Mouse (Mus musculus) forebrain, postnatal 0 days (tissue): ENCODE data around the gene Wdr61. TPM values are rescaled to one million over a fixed set of nuclear protein-coding genes. Genes with fewer than 3 reads are reported as not detected.
A peak's percentile ranks its signal among the peaks of the same experiment; 100 is the strongest.

Experiments
- ATAC-seq: fragments of 200-750 bp; cut with Nextera tagmentation; 2 replicates; pipeline ENCODE4 v1.8.0; 2017; ENCODE audit warnings: mild to moderate bottlenecking, moderate library complexity
- DNase-seq: peaks from one replicate; pipeline ENCODE4 v3.0.0-alpha.2; 2015
- H3K27ac ChIP-seq: fragments of 300-500 bp; sonication (generic); 2 replicates; pipeline ENCODE4 v1.5.1; 2014; ENCODE audit warnings: low read depth, mild to moderate bottlenecking, antibody characterized with exemption, low read length, moderate library complexity, mixed read lengths
- H3K27me3 ChIP-seq: fragments of 300-500 bp; sonication (generic); 2 replicates; pipeline ENCODE4 v1.6.1; 2014; ENCODE audit warnings: mild to moderate bottlenecking, low read length, mixed read lengths; ENCODE audit not compliant: insufficient read depth
- H3K36me3 ChIP-seq: fragments of 300-500 bp; sonication (generic); 2 replicates; pipeline ENCODE4 v1.6.1; 2014; ENCODE audit warnings: mild to moderate bottlenecking, moderate library complexity; ENCODE audit not compliant: insufficient read depth
- H3K4me1 ChIP-seq: fragments of 300-500 bp; sonication (generic); 2 replicates; pipeline ENCODE4 v1.6.1; 2014; ENCODE audit warnings: antibody characterized with exemption; ENCODE audit not compliant: insufficient read depth
- H3K4me2 ChIP-seq: fragments of 300-500 bp; sonication (generic); 2 replicates; pipeline ENCODE4 v1.6.1; 2014; ENCODE audit warnings: low read depth, mild to moderate bottlenecking, moderate library complexity
- H3K4me3 ChIP-seq: fragments of 300-500 bp; sonication (generic); 2 replicates; pipeline ENCODE4 v1.5.1; 2014; ENCODE audit warnings: low read depth, low read length, mixed read lengths
- H3K9ac ChIP-seq: fragments of 300-500 bp; sonication (generic); 2 replicates; pipeline ENCODE4 v1.6.1; 2014; ENCODE audit warnings: mild to moderate bottlenecking
- H3K9me3 ChIP-seq: fragments of 300-500 bp; sonication (generic); 2 replicates; pipeline ENCODE4 v1.6.1; 2016; ENCODE audit warnings: low read length
- CTCF ChIP-seq: sonication (generic); IDR thresholded peaks from 2 replicates; pipeline ENCODE4 v1.5.1; 2016; ENCODE audit warnings: antibody characterized with exemption, control low read depth, low read depth
- WGBS: fragments of 180-500 bp; shearing (Covaris S2); extraction: QIAGEN DNeasy Blood & Tissue Kit; methylation state at CpG from one replicate; pipeline ENCODE4 v1.1.7; 2014; 5-methylcytosine and 5-hydroxymethylcytosine counted together
- microRNA-seq, 2 experiments: library from miRNA; unstranded; fragments of <30 nt; microRNA quantifications; one replicate each; pipeline ENCODE4; 2016
- polyA plus RNA-seq: library from polyadenylated mRNA; unstranded; fragments of >200 nt; fragmentation: Nextera tagmentation; extraction: Ambion mirVana; gene quantifications from 2 replicates; pipeline ENCODE4 v1.2.1, GENCODE M21; 2015
- total RNA-seq: library from RNA; depleted of rRNA; stranded (reverse); fragments of >200 nt; gene quantifications from 2 replicates; pipeline ENCODE4 v1.2.3, GENCODE M21; 2014; rRNA removed

Gene Wdr61
- total and polyA plus RNA-seq, 2 experiments from 2014 or later = 69.0 to 93.2 TPM

DNA sequence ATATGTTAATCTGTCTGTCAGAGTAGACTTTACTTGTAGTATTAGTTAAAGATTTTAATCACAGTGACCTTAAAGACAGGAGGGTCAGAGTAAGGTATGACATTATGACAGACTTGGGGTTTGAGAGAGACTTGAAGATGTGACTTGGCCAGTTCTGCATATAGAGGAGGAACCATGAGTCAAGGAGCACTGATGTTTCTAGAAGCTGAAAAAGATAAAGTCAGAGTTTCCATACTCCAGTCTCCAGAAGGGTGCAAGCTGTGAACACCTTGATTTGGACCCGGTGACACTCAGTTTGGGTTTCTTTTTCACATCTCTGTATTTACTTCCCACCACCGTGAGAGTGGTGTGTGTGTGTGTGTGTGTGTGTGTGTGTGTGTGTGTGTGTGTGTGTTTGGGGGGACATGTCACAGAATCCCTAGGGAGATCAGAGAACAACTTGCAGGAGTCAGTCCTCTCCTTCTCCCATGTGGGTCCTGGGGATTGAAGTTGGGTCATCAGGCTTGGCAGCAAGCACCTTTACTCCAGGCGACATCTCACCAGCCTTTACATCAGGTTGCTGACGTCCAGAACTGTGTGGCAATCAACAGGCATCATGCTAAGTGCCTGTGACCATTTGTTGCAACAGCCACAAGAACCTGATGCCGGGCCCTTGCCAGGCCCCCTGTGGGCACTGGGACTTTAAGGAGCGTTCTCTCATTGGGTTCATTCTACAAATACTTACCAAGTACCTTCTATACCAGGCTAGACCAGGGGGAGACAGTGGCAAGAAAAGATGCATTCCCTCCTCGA lies 50.3 kb downstream of the Wdr61 start:
- ATAC-seq (no peak), DNase-seq (no peak)
- Histone ChIP-seq H3K4me1 (no peaks in the 10 kb centered on the region), H3K4me3 (no peak overlapping the region), H3K27ac (no peak overlapping the region), H3K36me3 (no peaks in the 10 kb centered on the region), H3K27me3 (no peaks in the 10 kb centered on the region), H3K9me3 (no peaks in the 10 kb centered on the region), H3K4me2 (no peak overlapping the region), H3K9ac (no peak overlapping the region)
- 73% methylated on average over 7 of the region's 7 CpGs for WGBS
- TF ChIP-seq CTCF = no peak

DNA sequence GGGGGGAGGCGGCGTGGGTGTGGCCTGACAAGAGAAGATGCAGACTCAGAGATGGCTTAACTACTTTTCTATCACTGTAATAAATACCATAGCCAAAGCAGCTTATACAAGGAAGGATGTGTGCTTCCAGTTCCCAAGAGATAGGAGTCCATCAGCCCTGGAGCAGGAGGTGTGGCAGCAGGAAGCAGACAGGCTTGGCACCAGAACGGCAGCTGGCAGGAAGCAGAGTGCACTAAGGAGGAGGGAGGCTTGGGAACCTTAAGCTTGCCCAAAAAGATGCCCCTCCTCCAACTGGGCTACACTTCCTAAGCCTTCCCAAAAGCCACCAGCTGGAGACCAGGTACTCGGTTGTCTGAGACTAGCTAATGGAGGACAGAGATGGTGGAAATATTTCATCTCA lies 51.5 kb downstream of the Wdr61 start:
- no peak for DNase-seq
- no peaks in the 10 kb centered on the region for H3K36me3 ChIP-seq
- TF ChIP-seq CTCF = no peak
- no peak overlapping the region for H3K9ac ChIP-seq
- H3K27me3 ChIP-seq = no peaks in the 10 kb centered on the region
- no peaks in the 10 kb centered on the region for H3K9me3 ChIP-seq
- WGBS = 59% methylated on average over 4 of the region's 4 CpGs
- no peaks in the 10 kb centered on the region for H3K4me1 ChIP-seq
- H3K4me3 ChIP-seq = no peak overlapping the region
- no peak for ATAC-seq
- H3K27ac ChIP-seq = no peak overlapping the region
- H3K4me2 ChIP-seq = no peak overlapping the region

DNA sequence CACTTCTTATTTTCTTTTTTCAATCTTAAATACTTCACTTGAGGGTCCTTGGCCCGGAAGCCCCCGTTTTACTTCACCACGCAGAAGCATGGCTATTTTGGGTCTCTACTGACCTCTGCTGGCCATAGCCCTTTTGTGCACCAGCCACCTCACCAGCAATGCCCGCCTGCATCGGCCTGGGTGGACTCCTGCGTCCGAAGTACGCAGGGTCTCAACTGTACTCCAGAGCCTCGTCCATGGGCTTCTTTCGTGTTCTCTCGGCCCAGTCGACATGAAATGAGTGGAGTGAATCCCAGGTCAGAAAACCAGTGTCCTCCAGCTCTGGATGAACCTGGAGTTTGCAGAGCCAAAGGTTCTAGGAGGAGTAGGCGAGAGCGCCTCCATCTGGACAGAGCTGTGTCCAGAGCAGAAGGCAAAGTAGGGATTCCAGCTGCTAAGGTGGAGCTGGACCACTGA lies 57.8 kb downstream of the Wdr61 start:
- 2% methylated on average over 14 of the region's 14 CpGs for WGBS
- DNase-seq = peak; percentile 86
- H3K9ac ChIP-seq = peak overlapping the region; percentile 37

DNA sequence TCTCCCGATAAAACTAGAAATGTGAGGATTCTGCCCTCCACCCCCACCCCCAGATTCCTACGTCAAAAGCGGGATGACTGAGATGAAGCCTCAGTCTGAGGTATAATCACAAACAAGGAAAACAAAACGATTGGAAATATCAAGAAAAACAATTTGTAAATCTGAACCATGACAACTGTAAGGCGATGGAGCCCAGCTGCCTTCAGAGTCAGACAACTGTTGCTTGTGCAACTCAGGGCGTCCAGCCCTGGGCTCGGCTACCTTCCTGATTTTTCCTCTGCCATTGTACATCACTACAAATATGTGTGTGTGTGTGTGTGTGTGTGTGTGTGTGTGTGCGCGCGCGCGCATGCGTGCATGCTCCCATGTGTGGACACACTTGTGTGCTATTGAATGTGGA lies 60.4 kb downstream of the Wdr61 start:
- Histone ChIP-seq H3K4me2 (no peak overlapping the region), H3K9me3 (no peaks in the 10 kb centered on the region), H3K36me3 (no peaks in the 10 kb centered on the region), H3K9ac (no peak overlapping the region), H3K4me3 (no peak overlapping the region), H3K27ac (no peak overlapping the region), H3K4me1 (no peaks in the 10 kb centered on the region), H3K27me3 (no peaks in the 10 kb centered on the region)
- TF ChIP-seq CTCF = no peak
- WGBS = 88% methylated on average over 13 of the region's 13 CpGs
- no peak for DNase-seq
- ATAC-seq = no peak

More for the DNA sequence above, 57.8 kb downstream of the Wdr61 start:
- no peak overlapping the region for H3K27ac ChIP-seq
- H3K27me3 ChIP-seq = no peaks in the 10 kb centered on the region
- H3K9me3 ChIP-seq = no peaks in the 10 kb centered on the region
- peak; percentile 90 for TF ChIP-seq CTCF
- H3K36me3 ChIP-seq = no peaks in the 10 kb centered on the region
- H3K4me1 ChIP-seq = no peaks in the 10 kb centered on the region
- ATAC-seq = peak; percentile 83
- 0 out of 2 replicates have a peak overlapping the region, but pooled peaks have one; percentile 17 for H3K4me3 ChIP-seq
- peak overlapping the region; percentile 51 for H3K4me2 ChIP-seq

DNA sequence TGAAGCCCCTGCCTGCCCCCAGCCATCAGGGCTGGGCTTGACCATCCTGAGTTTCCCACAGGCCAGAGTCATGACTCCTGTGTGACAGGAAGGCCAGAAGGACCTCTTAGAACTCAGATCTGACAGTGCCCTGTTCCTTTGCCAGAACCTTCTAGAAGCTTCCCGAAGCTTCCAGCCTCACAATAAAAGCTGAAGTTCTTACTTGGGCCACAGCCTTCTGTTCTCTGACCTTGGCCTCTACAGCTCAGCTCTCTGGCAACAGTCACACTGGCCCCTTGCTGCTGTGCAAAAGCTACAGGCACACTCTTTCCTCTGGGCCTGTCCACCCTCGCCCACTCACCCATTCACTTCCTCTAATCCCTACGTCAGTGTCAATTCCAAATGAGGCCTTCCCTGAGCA lies 62.4 kb downstream of the Wdr61 start:
- no peak overlapping the region for H3K27ac ChIP-seq
- no peak for TF ChIP-seq CTCF
- H3K9me3 ChIP-seq = no peaks in the 10 kb centered on the region
- 82% methylated on average over 3 of the region's 3 CpGs for WGBS
- H3K36me3 ChIP-seq = no peaks in the 10 kb centered on the region
- ATAC-seq (no peak), DNase-seq (no peak)
- no peak overlapping the region for H3K9ac ChIP-seq
- H3K4me1 ChIP-seq = no peaks in the 10 kb centered on the region
- H3K4me2 ChIP-seq = no peak overlapping the region
- no peak overlapping the region for H3K4me3 ChIP-seq
- no peaks in the 10 kb centered on the region for H3K27me3 ChIP-seq

DNA sequence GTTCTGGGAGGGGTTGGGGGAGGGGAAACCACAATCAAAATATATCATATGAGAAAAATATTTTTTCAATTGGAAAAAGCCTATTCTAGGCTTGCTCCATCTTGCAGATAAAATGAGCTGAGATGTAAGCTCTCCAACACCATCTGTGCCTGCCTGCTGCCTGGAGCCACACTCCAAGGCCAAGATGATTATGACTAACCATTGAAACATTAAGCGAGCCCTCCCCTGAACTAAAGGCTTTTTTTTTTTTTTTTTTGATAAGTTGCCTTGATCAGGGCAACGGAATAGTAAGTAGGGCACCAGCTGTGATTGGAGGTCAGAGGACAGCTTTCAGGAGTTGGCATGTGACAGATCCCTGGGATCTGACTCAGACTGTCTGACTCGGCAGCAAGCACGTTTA lies 65.9 kb downstream of the Wdr61 start:
- peak; percentile 73 for DNase-seq
- peak; percentile 91 for ATAC-seq
- H3K9me3 ChIP-seq = no peaks in the 10 kb centered on the region
- no peak overlapping the region for H3K4me3 ChIP-seq
- no peak overlapping the region for H3K27ac ChIP-seq
- no peaks in the 10 kb centered on the region for H3K27me3 ChIP-seq
- H3K36me3 ChIP-seq = no peaks in the 10 kb centered on the region
- H3K9ac ChIP-seq = no peak overlapping the region
- no peaks in the 10 kb centered on the region for H3K4me1 ChIP-seq
- no peak overlapping the region for H3K4me2 ChIP-seq
- TF ChIP-seq CTCF = no peak
- WGBS = 42% methylated on average over 4 of the region's 4 CpGs

DNA sequence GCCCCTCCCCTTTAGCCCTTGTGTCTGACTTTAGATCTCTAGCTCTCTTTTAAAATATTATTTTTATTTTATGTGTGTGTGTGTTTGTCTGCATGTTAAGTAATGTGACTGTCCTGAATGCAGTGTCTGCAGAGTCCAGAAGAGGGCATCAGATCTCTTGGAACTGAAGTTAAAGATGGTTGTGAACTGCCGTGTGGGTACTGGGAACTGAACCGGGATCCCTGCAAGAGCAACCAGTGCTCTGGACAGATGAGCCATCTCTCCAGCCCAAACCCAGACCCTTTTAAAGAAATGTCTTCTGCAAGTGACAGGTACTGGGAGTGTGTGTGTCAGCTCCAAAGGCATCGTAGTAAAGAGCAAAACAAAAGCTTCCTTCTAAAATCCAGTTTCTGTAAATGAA lies 68.2 kb downstream of the Wdr61 start:
- Histone ChIP-seq H3K9me3 (no peaks in the 10 kb centered on the region), H3K9ac (no peak overlapping the region), H3K4me3 (no peak overlapping the region), H3K36me3 (no peaks in the 10 kb centered on the region), H3K27ac (no peak overlapping the region), H3K27me3 (no peaks in the 10 kb centered on the region), H3K4me2 (no peak overlapping the region), H3K4me1 (peaks cover 10% of the 10 kb centered on the region; the same call in 1 of the 2 replicates)
- no peak for TF ChIP-seq CTCF
- DNase-seq = no peak
- WGBS = 93% methylated on average over 3 of the region's 3 CpGs
- ATAC-seq = no peak

Small RNA genes lying within 50 kb of the gene (microRNA-seq; reads per million reads assigned to microRNA genes)
- 0 to 0.12 reads per million in 2 experiments for gene Mir5710

Other genes with a start within 250 kb of the Wdr61 start
- gene Dmxl2, start 232.9 kb downstream of the Wdr61 start, total RNA-seq = 108 and 129 TPM in 2 replicates
- gene Dmxl2, start 232.9 kb downstream of the Wdr61 start, polyA plus RNA-seq = 23.6 and 39.7 TPM in 2 replicates
- gene Sh2d7, start 195.5 kb downstream of the Wdr61 start, total RNA-seq = not detected in 2 replicates
- gene Sh2d7, start 195.5 kb downstream of the Wdr61 start, polyA plus RNA-seq = 0.05 TPM in 1 of 2 replicates, not detected in the other
- 56.7 and 61.2 TPM in 2 replicates for gene Cib2, start 174.3 kb downstream of the Wdr61 start, total RNA-seq
- 66.5 and 72.5 TPM in 2 replicates for gene Cib2, start 174.3 kb downstream of the Wdr61 start, polyA plus RNA-seq
- 94.6 and 100 TPM in 2 replicates for gene Idh3a, start 148.2 kb downstream of the Wdr61 start, total RNA-seq
- 171 and 183 TPM in 2 replicates for gene Idh3a, start 148.2 kb downstream of the Wdr61 start, polyA plus RNA-seq
- gene Acsbg1, start 72.6 kb downstream of the Wdr61 start, total RNA-seq = 45.4 and 52.2 TPM in 2 replicates
- 32.8 and 38.9 TPM in 2 replicates for gene Acsbg1, start 72.6 kb downstream of the Wdr61 start, polyA plus RNA-seq
- gene Dnaja4, start 35.6 kb downstream of the Wdr61 start, total RNA-seq = 5.8 and 8.9 TPM in 2 replicates
- gene Dnaja4, start 35.6 kb downstream of the Wdr61 start, polyA plus RNA-seq = 5.9 and 7.2 TPM in 2 replicates
- gene Crabp1, start 30.2 kb upstream of the Wdr61 start, total RNA-seq = 28.4 and 74.1 TPM in 2 replicates
- gene Crabp1, start 30.2 kb upstream of the Wdr61 start, polyA plus RNA-seq = 106 and 110 TPM in 2 replicates
- 47.7 and 54.7 TPM in 2 replicates for gene Ireb2, start 129.3 kb upstream of the Wdr61 start, total RNA-seq
- 12.0 and 18.5 TPM in 2 replicates for gene Ireb2, start 129.3 kb upstream of the Wdr61 start, polyA plus RNA-seq
- 0.92 and 1.3 TPM in 2 replicates for gene Hykk, start 182.8 kb upstream of the Wdr61 start, total RNA-seq
- 0.54 and 1.2 TPM in 2 replicates for gene Hykk, start 182.8 kb upstream of the Wdr61 start, polyA plus RNA-seq
- 424 and 505 TPM in 2 replicates for gene Psma4, start 216.3 kb upstream of the Wdr61 start, total RNA-seq
- 289 and 317 TPM in 2 replicates for gene Psma4, start 216.3 kb upstream of the Wdr61 start, polyA plus RNA-seq
- gene AY074887, start 216.5 kb upstream of the Wdr61 start, total RNA-seq = not detected in 2 replicates
- gene AY074887, start 216.5 kb upstream of the Wdr61 start, polyA plus RNA-seq = 0.52 and 0.76 TPM in 2 replicates
- gene Chrna5, start 246.4 kb upstream of the Wdr61 start, total RNA-seq = 2.0 and 3.2 TPM in 2 replicates
- 2.6 TPM in 2 replicates for gene Chrna5, start 246.4 kb upstream of the Wdr61 start, polyA plus RNA-seq